Mouse (Mus musculus): ENCODE results near the gene Sgta. TPM values are rescaled to one million over a fixed set of nuclear protein-coding genes. Genes with fewer than 3 reads are reported as not detected.

Sgta gene
- total and polyA plus RNA-seq, 2 experiments from 2014 or later = 215 to 326 TPM

GRCm38 (mm10) chr10:81041458-81042175, 18.4 kb downstream of the Sgta start:
- no peaks in the 10 kb centered on the region for H3K9me3 ChIP-seq (ENCODE audit: low read length)
- 35% methylated on average over 13 of the region's 13 CpGs for WGBS
- peak; percentile 88 for TF ChIP-seq CTCF (IDR thresholded peaks at IDR 0.05; ENCODE audit: low read depth)

GRCm38 (mm10) chr10:81036988-81037580, 22.9 kb downstream of the Sgta start, which contains the start of gene Slc39a3:
Slc39a3 (minus strand) TSS chr10:81037426.
- Histone ChIP-seq H3K9me3 (ENCODE audit: low read length) (no peaks in the 10 kb centered on the region), H3K27ac (ENCODE audit: low read depth, low read length) (peak within 1 kb of the TSS; percentile 59; the same call in 1 of the 2 replicates), H3K9ac (peak within 1 kb of the TSS; percentile 77), H3K4me3 (ENCODE audit: low read depth, low read length) (peak within 1 kb of the TSS; percentile 81), H3K36me3 (ENCODE audit: insufficient read depth) (peaks cover 6% of the 10 kb centered on the region; the same call in 1 of the 2 replicates), H3K4me2 (ENCODE audit: low read depth) (peak within 1 kb of the TSS; percentile 60), H3K4me1 (ENCODE audit: insufficient read depth) (no peaks in the 10 kb centered on the region; the same call in 1 of the 2 replicates), H3K27me3 (ENCODE audit: insufficient read depth, low read length) (no peaks in the 10 kb centered on the region)
- peak; percentile 100 for ATAC-seq
- WGBS = under 1% methylated on average over 35 of the region's 35 CpGs
- no peak; the same call in 1 of the 2 replicates for TF ChIP-seq CTCF (IDR thresholded peaks at IDR 0.05; ENCODE audit: low read depth)
- DNase-seq = peak; percentile 100

More at GRCm38 (mm10) chr10:81041458-81042175, 18.4 kb downstream of the Sgta start:
- no peak for ATAC-seq
- no peak overlapping the region; the same call in 1 of the 2 replicates for H3K27ac ChIP-seq (ENCODE audit: low read depth, low read length)
- H3K4me1 ChIP-seq (ENCODE audit: insufficient read depth) = no peaks in the 10 kb centered on the region
- DNase-seq = peak; percentile 78
- no peak overlapping the region for H3K4me3 ChIP-seq (ENCODE audit: low read depth, low read length)
- H3K9ac ChIP-seq = no peak overlapping the region
- H3K27me3 ChIP-seq (ENCODE audit: insufficient read depth, low read length) = no peaks in the 10 kb centered on the region
- no peak overlapping the region for H3K4me2 ChIP-seq (ENCODE audit: low read depth)
- H3K36me3 ChIP-seq (ENCODE audit: insufficient read depth) = peaks cover 44% of the 10 kb centered on the region

- no peak overlapping the region for H3K9ac ChIP-seq
- ATAC-seq (no peak), DNase-seq (peak; percentile 25)
- H3K4me1 ChIP-seq (ENCODE audit: insufficient read depth) = no peaks in the 10 kb centered on the region; the same call in 1 of the 2 replicates
- peak; percentile 45 for TF ChIP-seq CTCF (IDR thresholded peaks at IDR 0.05; ENCODE audit: low read depth)
- WGBS = 79% methylated on average over 7 of the region's 7 CpGs
- H3K4me3 ChIP-seq (ENCODE audit: low read depth, low read length) = no peak overlapping the region
- no peak overlapping the region for H3K4me2 ChIP-seq (ENCODE audit: low read depth)
- peaks cover 11% of the 10 kb centered on the region for H3K36me3 ChIP-seq (ENCODE audit: insufficient read depth)
- no peak overlapping the region for H3K27ac ChIP-seq (ENCODE audit: low read depth, low read length)
- H3K27me3 ChIP-seq (ENCODE audit: insufficient read depth, low read length) = no peaks in the 10 kb centered on the region
- H3K9me3 ChIP-seq (ENCODE audit: low read length) = no peaks in the 10 kb centered on the region
Observed at GRCm38 (mm10) chr10:81036251-81036650, 23.7 kb downstream of the Sgta start.

- no peak overlapping the region for H3K4me2 ChIP-seq (ENCODE audit: low read depth)
- no peaks in the 10 kb centered on the region for H3K27me3 ChIP-seq (ENCODE audit: insufficient read depth, low read length)
- no peak for ATAC-seq
- no peak overlapping the region for H3K4me3 ChIP-seq (ENCODE audit: low read depth, low read length)
- TF ChIP-seq CTCF (IDR thresholded peaks at IDR 0.05; ENCODE audit: low read depth) = no peak
- H3K9me3 ChIP-seq (ENCODE audit: low read length) = no peaks in the 10 kb centered on the region
- no peak overlapping the region for H3K27ac ChIP-seq (ENCODE audit: low read depth, low read length)
- WGBS = 87% methylated on average over 10 of the region's 10 CpGs
- DNase-seq = no peak
- H3K36me3 ChIP-seq (ENCODE audit: insufficient read depth) = peaks cover 26% of the 10 kb centered on the region
- no peak overlapping the region for H3K9ac ChIP-seq
- no peaks in the 10 kb centered on the region; the same call in 1 of the 2 replicates for H3K4me1 ChIP-seq (ENCODE audit: insufficient read depth)
Observed at GRCm38 (mm10) chr10:81033586-81033985, 26.4 kb downstream of the Sgta start.

- no peaks in the 10 kb centered on the region for H3K9me3 ChIP-seq (ENCODE audit: low read length)
- WGBS = 59% methylated on average over 10 of the region's 10 CpGs
- no peak overlapping the region for H3K9ac ChIP-seq
- no peak overlapping the region for H3K27ac ChIP-seq (ENCODE audit: low read depth, low read length)
- H3K4me1 ChIP-seq (ENCODE audit: insufficient read depth) = peaks cover 4% of the 10 kb centered on the region; the same call in 1 of the 2 replicates
- peaks cover 26% of the 10 kb centered on the region for H3K36me3 ChIP-seq (ENCODE audit: insufficient read depth)
- no peak for DNase-seq
- no peak for TF ChIP-seq CTCF (IDR thresholded peaks at IDR 0.05; ENCODE audit: low read depth)
- H3K27me3 ChIP-seq (ENCODE audit: insufficient read depth, low read length) = no peaks in the 10 kb centered on the region
- H3K4me3 ChIP-seq (ENCODE audit: low read depth, low read length) = no peak overlapping the region
- H3K4me2 ChIP-seq (ENCODE audit: low read depth) = no peak overlapping the region
- ATAC-seq = no peak
Observed at GRCm38 (mm10) chr10:81029031-81029430, 30.9 kb downstream of the Sgta start.

GRCm38 (mm10) chr10:81028219-81028618, 31.8 kb downstream of the Sgta start:
- ATAC-seq = no peak
- no peak for TF ChIP-seq CTCF (IDR thresholded peaks at IDR 0.05; ENCODE audit: low read depth)
- H3K4me3 ChIP-seq (ENCODE audit: low read depth, low read length) = no peak overlapping the region

GRCm38 (mm10) chr10:81027331-81027730, 32.6 kb downstream of the Sgta start:
- Histone ChIP-seq H3K4me2 (ENCODE audit: low read depth) (no peak overlapping the region), H3K9ac (no peak overlapping the region), H3K4me3 (ENCODE audit: low read depth, low read length) (no peak overlapping the region), H3K36me3 (ENCODE audit: insufficient read depth) (peaks cover 20% of the 10 kb centered on the region), H3K4me1 (ENCODE audit: insufficient read depth) (peaks cover 4% of the 10 kb centered on the region; the same call in 1 of the 2 replicates), H3K27me3 (ENCODE audit: insufficient read depth, low read length) (no peaks in the 10 kb centered on the region; the same call in 1 of the 2 replicates), H3K9me3 (ENCODE audit: low read length) (no peaks in the 10 kb centered on the region), H3K27ac (ENCODE audit: low read depth, low read length) (no peak overlapping the region)
- ATAC-seq (no peak), DNase-seq (no peak)
- 73% methylated on average over 4 of the region's 4 CpGs for WGBS
- no peak for TF ChIP-seq CTCF (IDR thresholded peaks at IDR 0.05; ENCODE audit: low read depth)

More at GRCm38 (mm10) chr10:81028219-81028618, 31.8 kb downstream of the Sgta start:
- H3K9me3 ChIP-seq (ENCODE audit: low read length) = no peaks in the 10 kb centered on the region
- no peak overlapping the region for H3K27ac ChIP-seq (ENCODE audit: low read depth, low read length)
- DNase-seq = no peak
- no peaks in the 10 kb centered on the region for H3K27me3 ChIP-seq (ENCODE audit: insufficient read depth, low read length)
- H3K4me1 ChIP-seq (ENCODE audit: insufficient read depth) = peaks cover 4% of the 10 kb centered on the region; the same call in 1 of the 2 replicates
- no peak overlapping the region for H3K9ac ChIP-seq
- H3K4me2 ChIP-seq (ENCODE audit: low read depth) = no peak overlapping the region
- H3K36me3 ChIP-seq (ENCODE audit: insufficient read depth) = peaks cover 26% of the 10 kb centered on the region

All from forebrain, postnatal 0 days (tissue).